20 mouse cellular contexts compared by ENCODE assay signal in the genomic region with DNA sequence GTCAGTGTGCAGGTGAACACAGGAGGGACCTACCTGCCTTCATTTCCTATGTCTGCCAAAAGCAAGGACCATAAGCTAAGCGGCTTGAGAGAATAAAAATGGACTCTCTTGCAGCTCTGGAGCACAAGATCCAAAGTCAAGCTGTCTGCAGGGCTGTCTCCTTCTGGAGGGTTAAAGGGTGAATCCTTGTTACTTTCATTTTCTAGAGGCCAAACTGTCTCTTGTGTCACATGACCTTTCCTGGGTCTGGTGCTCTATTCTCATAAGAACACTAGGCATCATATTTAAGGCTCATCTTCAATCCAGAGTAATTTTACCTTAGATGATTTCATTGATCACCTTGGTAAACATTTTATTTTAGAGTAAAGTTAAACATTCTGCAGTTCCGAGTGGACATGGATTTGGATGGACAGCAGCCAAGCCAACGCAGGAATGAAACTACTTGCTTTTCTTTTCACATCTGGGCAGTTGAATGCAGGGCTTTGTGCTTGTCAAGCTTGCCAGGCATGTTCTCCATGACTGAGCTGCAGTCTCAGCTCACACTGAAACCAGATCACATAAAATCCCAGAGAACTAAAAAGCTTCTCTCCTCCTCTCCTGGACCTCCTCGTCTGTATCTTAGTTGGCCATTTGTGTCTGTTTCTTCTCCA.
DNase-seq lines count a peak whose midpoint lies in the region; ATAC-seq and TF ChIP-seq lines count a peak whose summit lies in the region.
"Had no signal": no experiment of that assay in that cellular context is flagged by ENCODE, and none has a peak within 500 bp of the region (broad histone marks: within the 10 kb centered on the region; RNA-seq: fewer than 3 reads in every experiment).

No protein-coding gene starts in this region.

- H3K27ac ChIP-seq in stomach, embryonic 16.5 days (ENCODE audit: low read length): 0 out of 2 replicates have a peak overlapping the region, but pooled peaks have one; percentile 6
- H3K27ac ChIP-seq in stomach, postnatal 0 days (replicated peaks): no peak overlapping the region
- H3K27ac ChIP-seq in forebrain, embryonic 11.5 days (ENCODE audit: low read depth, low read length): no peak overlapping the region
- H3K27ac ChIP-seq: forebrain, embryonic 15.5 days; heart, adult 2 months; hindbrain, embryonic 12.5 days; left cerebral cortex, adult 2 months; midbrain, embryonic 10.5 days had no signal

- no peak for TF ChIP-seq CTCF in stomach, postnatal 0 days (IDR thresholded peaks at IDR 0.05; ENCODE audit: low read depth)

- intact Hi-C loops in heart, postnatal 25 days (cut with DNase I): no loop called here

- H3K9me3 ChIP-seq in stomach, embryonic 16.5 days (replicated peaks; ENCODE audit: control insufficient read depth, low read length): no peaks in the 10 kb centered on the region
- no peaks in the 10 kb centered on the region for H3K9me3 ChIP-seq in stomach, postnatal 0 days (ENCODE audit: control insufficient read depth, low read length)
- no peaks in the 10 kb centered on the region for H3K9me3 ChIP-seq in forebrain, embryonic 11.5 days (ENCODE audit: control insufficient read depth, low read length)
- H3K9me3 ChIP-seq: forebrain, embryonic 15.5 days; hindbrain, embryonic 12.5 days; midbrain, embryonic 10.5 days had no signal

- H3K27me3 ChIP-seq in stomach, embryonic 16.5 days (ENCODE audit: control insufficient read depth, insufficient read depth, low read length): no peaks in the 10 kb centered on the region
- no peaks in the 10 kb centered on the region for H3K27me3 ChIP-seq in stomach, postnatal 0 days (ENCODE audit: control insufficient read depth, insufficient read depth, low read length)
- H3K27me3 ChIP-seq in forebrain, embryonic 11.5 days (ENCODE audit: control insufficient read depth, insufficient read depth, low read length): no peaks in the 10 kb centered on the region; the same call in 1 of the 2 replicates
- H3K27me3 ChIP-seq: hindbrain, embryonic 12.5 days; Patski had no signal

- no peak overlapping the region for H3K4me3 ChIP-seq in stomach, embryonic 16.5 days (replicated peaks; ENCODE audit: low read length)
- no peak overlapping the region for H3K4me3 ChIP-seq in stomach, postnatal 0 days (ENCODE audit: low read depth, low read length)
- H3K4me3 ChIP-seq in forebrain, embryonic 11.5 days (ENCODE audit: low read depth, low read length): no peak overlapping the region
- H3K4me3 ChIP-seq: erythroblast, embryonic 14.5 days; forebrain, embryonic 15.5 days; heart, adult 2 months; hindbrain, embryonic 12.5 days; left cerebral cortex, adult 2 months; midbrain, embryonic 10.5 days had no signal

- no peak overlapping the region for H3K4me2 ChIP-seq in stomach, embryonic 16.5 days (ENCODE audit: low read depth, low read length)
- H3K4me2 ChIP-seq in stomach, postnatal 0 days (replicated peaks; ENCODE audit: low read depth): no peak overlapping the region
- no peak overlapping the region for H3K4me2 ChIP-seq in forebrain, embryonic 11.5 days (ENCODE audit: low read depth, low read length, severe bottlenecking)
- H3K4me2 ChIP-seq: forebrain, embryonic 15.5 days; hindbrain, embryonic 12.5 days had no signal

- WGBS in stomach, embryonic 16.5 days: 51% methylated on average over 4 of the region's 4 CpGs
- 42% methylated on average over 4 of the region's 4 CpGs for WGBS in stomach, postnatal 0 days
- WGBS in forebrain, embryonic 11.5 days: 88% methylated on average over 4 of the region's 4 CpGs

- peak; percentile 79 for DNase-seq in heart, adult 11 months
- DNase-seq in heart, postnatal 25 days (ENCODE audit: low spot score): no peak
- DNase-seq in kidney, adult 9 months: peak; percentile 42
- DNase-seq in kidney, adult 18-20 months: no peak
- DNase-seq in stomach, postnatal 0 days (ENCODE audit: low spot score): no peak
- no peak for DNase-seq in forebrain, embryonic 11.5 days (ENCODE audit: low spot score)
- DNase-seq: adrenal gland, postnatal 36 days; cerebellum, adult 9-10 months; gastrocnemius, postnatal 10 days; heart, adult 2 months; liver; liver, postnatal 0 days had no signal

- H3K4me1 ChIP-seq in stomach, embryonic 16.5 days (ENCODE audit: control insufficient read depth, insufficient read depth, low read length): no peaks in the 10 kb centered on the region
- H3K4me1 ChIP-seq in stomach, postnatal 0 days (replicated peaks; ENCODE audit: control insufficient read depth, insufficient read depth): no peaks in the 10 kb centered on the region
- no peaks in the 10 kb centered on the region for H3K4me1 ChIP-seq in forebrain, embryonic 11.5 days (replicated peaks; ENCODE audit: control insufficient read depth, insufficient read depth, low read length)
- H3K4me1 ChIP-seq: forebrain, embryonic 15.5 days; hindbrain, embryonic 12.5 days; midbrain, embryonic 10.5 days had no signal

- TF ChIP-seq EP300 in stomach, postnatal 0 days (optimal IDR thresholded peaks at IDR 0.05): no peak

- no peaks in the 10 kb centered on the region for H3K36me3 ChIP-seq in stomach, embryonic 16.5 days (ENCODE audit: control insufficient read depth, insufficient read depth, low read length)
- H3K36me3 ChIP-seq in stomach, postnatal 0 days (ENCODE audit: control insufficient read depth, insufficient read depth, low read length): no peaks in the 10 kb centered on the region
- H3K36me3 ChIP-seq in forebrain, embryonic 11.5 days (ENCODE audit: control insufficient read depth, insufficient read depth, low read length): no peaks in the 10 kb centered on the region
- H3K36me3 ChIP-seq: forebrain, embryonic 15.5 days; hindbrain, embryonic 12.5 days; midbrain, embryonic 10.5 days had no signal

- no peak overlapping the region for H3K9ac ChIP-seq in stomach, embryonic 16.5 days (ENCODE audit: low read length)
- H3K9ac ChIP-seq in stomach, postnatal 0 days (ENCODE audit: low read length): no peak overlapping the region
- H3K9ac ChIP-seq in forebrain, embryonic 11.5 days (ENCODE audit: low read length): no peak overlapping the region
- H3K9ac ChIP-seq: forebrain, embryonic 15.5 days; hindbrain, embryonic 12.5 days; liver, postnatal 0 days had no signal

- ATAC-seq in stomach, embryonic 16.5 days (ENCODE audit: insufficient read depth, low FRiP score): no peak
- ATAC-seq in stomach, postnatal 0 days (ENCODE audit: low FRiP score, low TSS enrichment): no peak
- no peak for ATAC-seq in forebrain, embryonic 11.5 days (replicated peaks; ENCODE audit: low FRiP score)
- ATAC-seq: forebrain, embryonic 15.5 days; liver, postnatal 0 days; lung, postnatal 0 days; Patski had no signal

Comparison
In these comparisons a context has a peak if more than half of its experiments do, and no peak if none do; other contexts are left out.
1. DNase-seq: peak in heart, adult 11 months (single experiment) and kidney, adult 9 months (single experiment); none in heart, postnatal 25 days (single experiment), kidney, adult 18-20 months (single experiment), stomach, postnatal 0 days (single experiment) and forebrain, embryonic 11.5 days (single experiment).